Mouse (Mus musculus) C2C12 (cell line): ENCODE measurements around the gene Trove2.

Source experiments
- CTCF ChIP-seq: IDR thresholded peaks from one replicate; pipeline ENCODE4 v1.5.1; 2011; ENCODE audit not compliant: control insufficient read depth, insufficient read depth, insufficient read length
- MYOD1 ChIP-seq: IDR thresholded peaks from one replicate; pipeline ENCODE4 v1.6.1; 2011; ENCODE audit warnings: low read depth; ENCODE audit not compliant: control insufficient read depth, insufficient read length

- peak; percentile 90 for TF ChIP-seq CTCF
- peak; percentile 78 for TF ChIP-seq MYOD1
Measured at GRCm38 (mm10) chr1:143776446-143777411, at the start of gene Trove2, which contains the start of gene Uchl5.
